Mouse (Mus musculus) left cerebral cortex, adult 18-20 months (tissue): ENCODE data around the gene Ids. TPM values are rescaled to one million over a fixed set of nuclear protein-coding genes. Genes with fewer than 3 reads are reported as not detected.

Source experiments
- total RNA-seq, 2 experiments: library from RNA; stranded (reverse); gene quantifications; 2 replicates each; pipeline ENCODE4 v1.2.3; 2021

Gene Ids
- total RNA-seq, 2 experiments from 2014 or later, result 324 to 348 TPM

Other genes with a start within 250 kb of the Ids start
- 10 to 100 TPM; 13.0 to 14.5 TPM for gene 1110012L19Rik, start 20.8 kb upstream of the Ids start, total RNA-seq
- gene Tmem185a, start 112.1 kb upstream of the Ids start, total RNA-seq, result 10 to 100 TPM; 56.1 to 63.9 TPM